Comparison of ENCODE assay signal across 8 mouse cellular contexts in genomic region chr16:46290199-46290598, GRCm38 (mm10).
DNase-seq lines count a peak whose midpoint lies in the region; ATAC-seq and TF ChIP-seq lines count a peak whose summit lies in the region.
"Had no signal": no experiment of that assay in that cellular context is flagged by ENCODE, and none has a peak within 500 bp of the region (broad histone marks: within the 10 kb centered on the region; RNA-seq: fewer than 3 reads in every experiment).

No protein-coding gene starts in this region.

- intact Hi-C loops in heart, postnatal 36 days (cut with DNase I) = no loop called here

- H3K36me3 ChIP-seq in embryonic facial prominence, embryonic 14.5 days (ENCODE audit: control insufficient read depth, insufficient read depth, low read length) = no peaks in the 10 kb centered on the region
- no peaks in the 10 kb centered on the region for H3K36me3 ChIP-seq in lung, postnatal 0 days (ENCODE audit: insufficient read depth, low read length)

- no peaks in the 10 kb centered on the region for H3K27me3 ChIP-seq in embryonic facial prominence, embryonic 14.5 days (replicated peaks; ENCODE audit: control insufficient read depth, insufficient read depth, low read length)
- H3K27me3 ChIP-seq in lung, postnatal 0 days (replicated peaks; ENCODE audit: insufficient read depth, low read length) = no peaks in the 10 kb centered on the region

- no peaks in the 10 kb centered on the region for H3K9me3 ChIP-seq in embryonic facial prominence, embryonic 14.5 days (ENCODE audit: control insufficient read depth, low read length)
- no peaks in the 10 kb centered on the region for H3K9me3 ChIP-seq in lung, postnatal 0 days (ENCODE audit: low read length)

- no peaks in the 10 kb centered on the region for H3K4me1 ChIP-seq in embryonic facial prominence, embryonic 14.5 days (ENCODE audit: control insufficient read depth, insufficient read depth, low read length)
- no peaks in the 10 kb centered on the region for H3K4me1 ChIP-seq in lung, postnatal 0 days (ENCODE audit: insufficient read depth, low read depth, low read length)

- ATAC-seq in embryonic facial prominence, embryonic 14.5 days (ENCODE audit: low read depth) = peak; percentile 85
- peak; percentile 23; the same call in 1 of the 2 replicates for ATAC-seq in lung, postnatal 0 days

- no peak overlapping the region for H3K4me3 ChIP-seq in embryonic facial prominence, embryonic 14.5 days (ENCODE audit: low read depth, low read length)
- no peak overlapping the region for H3K4me3 ChIP-seq in lung, postnatal 0 days (ENCODE audit: low read depth, low read length)

- H3K4me2 ChIP-seq in embryonic facial prominence, embryonic 14.5 days (ENCODE audit: low read depth, low read length) = no peak overlapping the region
- no peak overlapping the region for H3K4me2 ChIP-seq in lung, postnatal 0 days (replicated peaks; ENCODE audit: low read depth, low read length)

- 56% methylated on average over 2 of the region's 2 CpGs for WGBS in embryonic facial prominence, embryonic 14.5 days
- 51% methylated on average over 2 of the region's 2 CpGs for WGBS in lung, postnatal 0 days

- H3K27ac ChIP-seq in embryonic facial prominence, embryonic 14.5 days (replicated peaks; ENCODE audit: low read depth, low read length) = no peak overlapping the region
- no peak overlapping the region for H3K27ac ChIP-seq in lung, postnatal 0 days (ENCODE audit: low read length)
- H3K27ac ChIP-seq: kidney, postnatal 0 days had no signal

- H3K9ac ChIP-seq in embryonic facial prominence, embryonic 14.5 days (ENCODE audit: low read depth, low read length) = no peak overlapping the region
- H3K9ac ChIP-seq in lung, postnatal 0 days (replicated peaks; ENCODE audit: low read depth) = no peak overlapping the region

- TF ChIP-seq EP300 in lung, postnatal 0 days (IDR thresholded peaks at IDR 0.05) = no peak

- peak; percentile 31 for DNase-seq in ovary, adult 18-20 months (ENCODE audit: low spot score)
- DNase-seq in ovary, postnatal 10 days (ENCODE audit: low spot score) = no peak
- DNase-seq in embryonic facial prominence, embryonic 14.5 days (ENCODE audit: low spot score) = peak; percentile 84
- peak; percentile 2 to 3 for DNase-seq in heart, postnatal 36 days
- peak; percentile 26 for DNase-seq in lung, postnatal 0 days (ENCODE audit: low spot score)
- DNase-seq in skeletal muscle tissue, adult 2 months (ENCODE audit: low read depth, low spot score) = peak; percentile 7
- no peak for DNase-seq in thymus, postnatal 25 days

- no peak for TF ChIP-seq CTCF in lung, postnatal 0 days (IDR thresholded peaks at IDR 0.05)

Comparison
In these comparisons a context has a peak if more than half of its experiments do, and no peak if none do; other contexts are left out.
1. DNase-seq: peak in ovary, adult 18-20 months (single experiment), embryonic facial prominence, embryonic 14.5 days (single experiment), heart, postnatal 36 days (2 of 2), lung, postnatal 0 days (single experiment) and skeletal muscle tissue, adult 2 months (single experiment); none in ovary, postnatal 10 days (single experiment) and thymus, postnatal 25 days (single experiment).